11 mouse cellular contexts compared by ENCODE assay signal in the genomic region with DNA sequence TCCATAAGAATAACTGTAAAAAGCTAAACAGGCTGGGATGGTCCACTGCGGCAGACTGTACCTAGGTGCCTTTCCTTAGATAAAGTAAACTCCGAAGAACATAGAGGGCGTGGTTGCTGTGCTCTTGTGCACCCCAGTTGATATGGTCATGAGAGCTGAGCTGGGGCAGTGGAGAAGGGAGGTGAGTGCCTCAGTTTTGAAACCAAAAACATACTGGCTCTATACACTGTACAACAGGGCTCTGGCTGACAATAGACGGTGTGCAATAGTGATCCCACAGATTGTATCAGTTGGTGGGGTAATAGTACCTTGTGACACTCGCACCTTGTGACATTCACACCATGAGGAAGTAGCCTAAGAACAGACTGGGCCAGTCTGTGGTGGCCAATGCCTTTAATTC. TPM values are rescaled to one million over a fixed set of nuclear protein-coding genes. Genes with fewer than 3 reads are reported as not detected.
DNase-seq lines count a peak whose midpoint lies in the region; ATAC-seq and TF ChIP-seq lines count a peak whose summit lies in the region.
"Had no signal": no experiment of that assay in that cellular context is flagged by ENCODE, and none has a peak within 500 bp of the region (broad histone marks: within the 10 kb centered on the region; RNA-seq: fewer than 3 reads in every experiment).

No protein-coding gene starts in this region.

- TF ChIP-seq CTCF in stomach, postnatal 0 days (IDR thresholded peaks at IDR 0.05; ENCODE audit: low read depth): no peak

- H3K4me3 ChIP-seq in midbrain, embryonic 10.5 days: 0 out of 2 replicates have a peak overlapping the region, but pooled peaks have one; percentile 85
- H3K4me3 ChIP-seq in midbrain, embryonic 11.5 days (ENCODE audit: low read depth, low read length): no peak overlapping the region
- H3K4me3 ChIP-seq in stomach, postnatal 0 days (ENCODE audit: low read depth, low read length): no peak overlapping the region

- no peak for TF ChIP-seq EP300 in stomach, postnatal 0 days (optimal IDR thresholded peaks at IDR 0.05)

- H3K36me3 ChIP-seq in midbrain, embryonic 10.5 days: peaks cover 19% of the 10 kb centered on the region
- no peaks in the 10 kb centered on the region for H3K36me3 ChIP-seq in midbrain, embryonic 11.5 days (ENCODE audit: control insufficient read depth, insufficient read depth, low read length)
- H3K36me3 ChIP-seq in stomach, postnatal 0 days (ENCODE audit: control insufficient read depth, insufficient read depth, low read length): 0 out of 2 replicates have a peak, but pooled peaks cover 4% of the 10 kb centered on the region

- peaks cover 32% of the 10 kb centered on the region for H3K4me1 ChIP-seq in midbrain, embryonic 10.5 days
- H3K4me1 ChIP-seq in midbrain, embryonic 11.5 days (ENCODE audit: control insufficient read depth, insufficient read depth, low read length): peaks cover 12% of the 10 kb centered on the region
- no peaks in the 10 kb centered on the region; the same call in 1 of the 2 replicates for H3K4me1 ChIP-seq in stomach, postnatal 0 days (replicated peaks; ENCODE audit: control insufficient read depth, insufficient read depth)

- no peaks in the 10 kb centered on the region for H3K9me3 ChIP-seq in midbrain, embryonic 10.5 days (replicated peaks)
- H3K9me3 ChIP-seq in midbrain, embryonic 11.5 days (ENCODE audit: control insufficient read depth, low read length): no peaks in the 10 kb centered on the region
- no peaks in the 10 kb centered on the region for H3K9me3 ChIP-seq in stomach, postnatal 0 days (ENCODE audit: control insufficient read depth, low read length)
- H3K9me3 ChIP-seq: embryonic facial prominence, embryonic 10.5 days had no signal

- no peak overlapping the region for H3K27ac ChIP-seq in midbrain, embryonic 10.5 days (replicated peaks)
- H3K27ac ChIP-seq in midbrain, embryonic 11.5 days (ENCODE audit: low read depth, low read length): no peak overlapping the region
- H3K27ac ChIP-seq in stomach, postnatal 0 days (replicated peaks): 0 out of 2 replicates have a peak overlapping the region, but pooled peaks have one; percentile 24

- WGBS in midbrain, embryonic 10.5 days: 89% methylated on average over 5 of the region's 5 CpGs
- 92% methylated on average over 5 of the region's 5 CpGs for WGBS in midbrain, embryonic 11.5 days
- 90% methylated on average over 5 of the region's 5 CpGs for WGBS in stomach, postnatal 0 days

- H3K4me2 ChIP-seq in midbrain, embryonic 11.5 days: no peak overlapping the region
- 0 out of 2 replicates have a peak overlapping the region, but pooled peaks have one; percentile 8 for H3K4me2 ChIP-seq in stomach, postnatal 0 days (replicated peaks; ENCODE audit: low read depth)

- H3K9ac ChIP-seq in midbrain, embryonic 11.5 days (ENCODE audit: low read length): no peak overlapping the region
- no peak overlapping the region for H3K9ac ChIP-seq in stomach, postnatal 0 days (ENCODE audit: low read length)

- no peak for DNase-seq in midbrain, embryonic 10.5 days (ENCODE audit: low spot score)
- no peak for DNase-seq in midbrain, embryonic 11.5 days (ENCODE audit: low spot score, missing footprints)
- DNase-seq in lung, postnatal 14 days: peak; percentile 11
- no peak for DNase-seq in stomach, postnatal 0 days (ENCODE audit: low spot score)
- DNase-seq in cerebellum, adult 11-12 months: no peak
- no peak for DNase-seq in urinary bladder, postnatal 25 days (ENCODE audit: low spot score)
- DNase-seq: thymus, postnatal 25 days had no signal

- ATAC-seq in midbrain, embryonic 11.5 days (ENCODE audit: low FRiP score): no peak
- ATAC-seq in granulocyte monocyte progenitor cell, adult 5-6 weeks (replicated peaks; ENCODE audit: poor library complexity, severe bottlenecking): peak; percentile 47
- no peak for ATAC-seq in stomach, postnatal 0 days (ENCODE audit: low FRiP score, low TSS enrichment)
- ATAC-seq: inflammation-experienced regulatory T-cells, adult 6 months; midbrain, embryonic 16.5 days had no signal

- H3K27me3 ChIP-seq in midbrain, embryonic 10.5 days (ENCODE audit: low read depth, poor library complexity, severe bottlenecking): no peaks in the 10 kb centered on the region
- H3K27me3 ChIP-seq in midbrain, embryonic 11.5 days (ENCODE audit: control insufficient read depth, insufficient read depth, low read length): no peaks in the 10 kb centered on the region
- no peaks in the 10 kb centered on the region for H3K27me3 ChIP-seq in stomach, postnatal 0 days (ENCODE audit: control insufficient read depth, insufficient read depth, low read length)

RNA-seq across cellular contexts. Expression of a gene that starts 1.1 kb away (rescaled TPM):
- polyA plus RNA-seq in midbrain, embryonic 10.5 days (2016; fragmentation: Nextera tagmentation; extraction: Ambion mirVana): 5.0 and 5.3 TPM in 2 replicates
- polyA plus RNA-seq in midbrain, embryonic 11.5 days (2014; fragmentation: Nextera tagmentation; extraction: Ambion mirVana): 3.1 and 4.5 TPM in 2 replicates
- 42.6 and 54.4 TPM in 2 replicates for total RNA-seq in granulocyte monocyte progenitor cell, adult 5-6 weeks (2014; fragmentation: Nextera tagmentation)
- total RNA-seq in granulocyte monocyte progenitor cell, adult 5-6 weeks (2017): 30.4 and 40.5 TPM in 2 replicates
- 4.2 and 4.3 TPM in 2 replicates for polyA plus RNA-seq in stomach, postnatal 0 days (2015; fragmentation: Nextera tagmentation; extraction: Ambion mirVana)

RNA-seq across cellular contexts. Expression of a gene that starts 2.1 kb away (rescaled TPM):
- 139 and 143 TPM in 2 replicates for polyA plus RNA-seq in midbrain, embryonic 10.5 days (2016; fragmentation: Nextera tagmentation; extraction: Ambion mirVana)
- 154 and 163 TPM in 2 replicates for polyA plus RNA-seq in midbrain, embryonic 11.5 days (2014; fragmentation: Nextera tagmentation; extraction: Ambion mirVana)
- 69.5 and 99.3 TPM in 2 replicates for total RNA-seq in granulocyte monocyte progenitor cell, adult 5-6 weeks (2014; fragmentation: Nextera tagmentation)
- total RNA-seq in granulocyte monocyte progenitor cell, adult 5-6 weeks (2017): 174 and 218 TPM in 2 replicates
- polyA plus RNA-seq in stomach, postnatal 0 days (2015; fragmentation: Nextera tagmentation; extraction: Ambion mirVana): 121 and 122 TPM in 2 replicates

RNA-seq across cellular contexts. Expression of a gene that starts 14.8 kb away (rescaled TPM):
- polyA plus RNA-seq in midbrain, embryonic 10.5 days (2016; fragmentation: Nextera tagmentation; extraction: Ambion mirVana): 33.9 and 36.3 TPM in 2 replicates
- polyA plus RNA-seq in midbrain, embryonic 11.5 days (2014; fragmentation: Nextera tagmentation; extraction: Ambion mirVana): 32.6 and 33.0 TPM in 2 replicates
- total RNA-seq in granulocyte monocyte progenitor cell, adult 5-6 weeks (2014; fragmentation: Nextera tagmentation): 24.5 and 25.1 TPM in 2 replicates
- total RNA-seq in granulocyte monocyte progenitor cell, adult 5-6 weeks (2017): 21.1 and 23.7 TPM in 2 replicates
- polyA plus RNA-seq in stomach, postnatal 0 days (2015; fragmentation: Nextera tagmentation; extraction: Ambion mirVana): 12.1 TPM in 2 replicates

RNA-seq across cellular contexts. Expression of a gene that starts 27.4 kb away (rescaled TPM):
- polyA plus RNA-seq in midbrain, embryonic 10.5 days (2016; fragmentation: Nextera tagmentation; extraction: Ambion mirVana): 22.8 and 23.2 TPM in 2 replicates
- polyA plus RNA-seq in midbrain, embryonic 11.5 days (2014; fragmentation: Nextera tagmentation; extraction: Ambion mirVana): 32.9 and 33.7 TPM in 2 replicates
- 18.5 and 26.3 TPM in 2 replicates for total RNA-seq in granulocyte monocyte progenitor cell, adult 5-6 weeks (2014; fragmentation: Nextera tagmentation)
- 38.6 and 72.0 TPM in 2 replicates for total RNA-seq in granulocyte monocyte progenitor cell, adult 5-6 weeks (2017)
- polyA plus RNA-seq in stomach, postnatal 0 days (2015; fragmentation: Nextera tagmentation; extraction: Ambion mirVana): 7.1 and 7.8 TPM in 2 replicates

RNA-seq across cellular contexts. Expression of a gene that starts 41.9 kb away (rescaled TPM):
- polyA plus RNA-seq in midbrain, embryonic 10.5 days (2016; fragmentation: Nextera tagmentation; extraction: Ambion mirVana): 16.0 and 16.2 TPM in 2 replicates
- 11.3 and 11.6 TPM in 2 replicates for polyA plus RNA-seq in midbrain, embryonic 11.5 days (2014; fragmentation: Nextera tagmentation; extraction: Ambion mirVana)
- 46.0 and 82.7 TPM in 2 replicates for total RNA-seq in granulocyte monocyte progenitor cell, adult 5-6 weeks (2014; fragmentation: Nextera tagmentation)
- total RNA-seq in granulocyte monocyte progenitor cell, adult 5-6 weeks (2017): 57.3 and 68.1 TPM in 2 replicates
- 94.7 and 105 TPM in 2 replicates for polyA plus RNA-seq in stomach, postnatal 0 days (2015; fragmentation: Nextera tagmentation; extraction: Ambion mirVana)
